ENCODE assay signal across 8 mouse cellular contexts in the genomic region with DNA sequence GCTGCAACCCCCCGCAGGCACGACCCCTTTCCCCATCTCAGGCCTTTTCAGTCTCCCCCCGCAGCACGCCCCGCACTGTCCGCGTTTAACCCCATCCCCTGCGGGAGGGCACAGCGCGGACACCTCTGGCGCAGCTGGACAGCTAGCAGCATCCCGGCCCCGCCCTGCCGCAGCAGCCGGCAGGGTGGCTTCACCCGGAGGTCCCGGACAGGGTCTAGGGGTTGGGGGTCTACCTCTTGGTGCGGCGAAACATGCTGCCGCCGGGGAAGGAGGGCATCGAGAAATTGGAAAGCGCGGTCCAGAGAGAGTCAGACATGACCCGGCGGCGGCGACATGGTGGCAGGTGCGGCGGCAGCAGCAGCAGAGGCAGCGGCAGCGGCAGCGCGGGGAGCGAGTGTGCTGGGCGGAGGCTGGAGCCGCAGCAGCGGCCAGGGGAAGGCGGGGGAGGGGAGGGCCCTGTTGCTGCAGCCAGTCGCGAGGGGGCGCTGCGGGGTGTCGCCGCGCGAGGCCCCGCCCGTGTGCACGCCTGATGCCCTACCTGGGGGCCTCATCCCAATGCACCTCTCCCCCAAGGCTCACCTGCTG. TPM values are rescaled to one million over a fixed set of nuclear protein-coding genes. Genes with fewer than 3 reads are reported as not detected.
A peak's percentile ranks its signal among the peaks of the same experiment; 100 is the strongest.
DNase-seq lines count a peak whose midpoint lies in the region; ATAC-seq and TF ChIP-seq lines count a peak whose summit lies in the region.

A gene (minus strand): TSS at position 398 of the 585 bp plus-strand sequence.

- H3K9ac ChIP-seq in stomach, embryonic 14.5 days (replicated peaks; ENCODE audit: low read depth, low read length), result no peak within 1 kb of the TSS; the same call in 1 of the 2 replicates

- intact Hi-C loops in gastrocnemius, adult 2 months (cut with DNase I), result no loop called here

- TF ChIP-seq CTCF in gastrocnemius, adult 2 months (IDR thresholded peaks at IDR 0.05), result peak; percentile 81

- peak within 1 kb of the TSS; percentile 66 for H3K4me3 ChIP-seq in gastrocnemius, adult 2 months
- H3K4me3 ChIP-seq in stomach, embryonic 14.5 days (ENCODE audit: low read depth, low read length), result peak within 1 kb of the TSS; percentile 34

- peak within 1 kb of the TSS; percentile 68 for H3K4me2 ChIP-seq in stomach, embryonic 14.5 days (replicated peaks; ENCODE audit: low read depth, low read length)

- ATAC-seq in monocyte, adult 5-6 weeks (replicated peaks; ENCODE audit: insufficient number of reproducible peaks, low FRiP score, low TSS enrichment, poor library complexity, severe bottlenecking), result 0 out of 2 replicates have a peak, but pooled peaks have one; percentile 54
- ATAC-seq in stomach, embryonic 14.5 days (ENCODE audit: insufficient number of reproducible peaks, insufficient read depth, low FRiP score, low read depth), result peak; percentile 68

- H3K9me3 ChIP-seq in stomach, embryonic 14.5 days (ENCODE audit: control insufficient read depth, low read depth, low read length), result no peaks in the 10 kb centered on the region

- peaks cover 6% of the 10 kb centered on the region; the same call in 1 of the 2 replicates for H3K4me1 ChIP-seq in stomach, embryonic 14.5 days (ENCODE audit: control insufficient read depth, insufficient read depth, low read length)

- H3K27me3 ChIP-seq in stomach, embryonic 14.5 days (ENCODE audit: control insufficient read depth, insufficient read depth, low read length), result peaks cover 37% of the 10 kb centered on the region

- H3K36me3 ChIP-seq in stomach, embryonic 14.5 days (ENCODE audit: control insufficient read depth, insufficient read depth, low read length), result no peaks in the 10 kb centered on the region

- H3K27ac ChIP-seq in gastrocnemius, adult 2 months, result no peak within 1 kb of the TSS
- no peak within 1 kb of the TSS for H3K27ac ChIP-seq in stomach, embryonic 14.5 days (ENCODE audit: low read length)

- WGBS in stomach, embryonic 14.5 days, result under 1% methylated on average over 50 of the region's 50 CpGs

- peak; percentile 47 for DNase-seq in urinary bladder, adult 2 months (ENCODE audit: low spot score)
- DNase-seq in urinary bladder, postnatal 10 days (ENCODE audit: low spot score), result no peak
- peak; percentile 92 to 97 for DNase-seq in cerebellum, postnatal 25 days
- DNase-seq in gastrocnemius, adult 2 months, result peak; percentile 77
- DNase-seq in kidney, adult 9 months, result peak; percentile 33
- DNase-seq in liver, result peak; percentile 78

RNA-seq across cellular contexts. Expression of the gene that starts here (rescaled TPM):
- polyA plus RNA-seq in urinary bladder, adult 2 months (2012; rRNA removed), result 0.17 and 0.19 TPM in 2 replicates
- total RNA-seq in gastrocnemius, adult 2 months (2021), result under 1 TPM in 1 of 2 experiments, not detected in 1; 0.17 TPM
- 0.11 TPM in 1 of 3 replicates, not detected in the others for total RNA-seq in monocyte, adult 5-6 weeks (2017)
- polyA plus RNA-seq in stomach, embryonic 14.5 days (2014; fragmentation: Nextera tagmentation; extraction: Ambion mirVana), result 2.2 and 3.2 TPM in 2 replicates

Comparison
In these comparisons a context has a peak if more than half of its experiments do, and no peak if none do; other contexts are left out.
1. Peak in DNase-seq in urinary bladder, adult 2 months; RNA of the gene not detected or under 1 TPM.
2. Peak in DNase-seq and H3K4me3 ChIP-seq in gastrocnemius, adult 2 months; RNA of the gene not detected or under 1 TPM.
3. Peak in ATAC-seq in monocyte, adult 5-6 weeks; RNA of the gene not detected or under 1 TPM.